Mouse (Mus musculus) B cell, adult (primary cell): ENCODE data around the gene Cers5. TPM values are rescaled to one million over a fixed set of nuclear protein-coding genes. Genes with fewer than 3 reads are reported as not detected.

Experiments
- total RNA-seq: library from RNA; stranded (reverse); gene quantifications from 4 replicates; pipeline ENCODE4 v1.2.4, GENCODE M21; 2023; ENCODE audit not compliant: inconsistent age

Gene Cers5
- 45.6 to 59.0 TPM (median 49.2 TPM) in 4 replicates for total RNA-seq

GRCm38 (mm10) chr15:99772881-99772924 is at the start of gene Cers5:
Gene Cers5, minus strand, starts transcription at chr15:99772885.

GRCm38 (mm10) chr15:99725341-99726155 is 47.1 kb downstream of the Cers5 start, which contains the start of gene Cox14:
Gene Cox14, plus strand, starts transcription at chr15:99725618.

GRCm38 (mm10) chr15:99717386-99718334 is 55.0 kb downstream of the Cers5 start, which contains the start of gene Gpd1:
Gene Gpd1, plus strand, starts transcription at chr15:99717515.

GRCm38 (mm10) chr15:99705440-99706048 is 67.1 kb downstream of the Cers5 start, which contains the start of gene Gm17349:
Gene Gm17349, minus strand, starts transcription at chr15:99705490.

GRCm38 (mm10) chr15:99701999-99702900 is 70.4 kb downstream of the Cers5 start, which contains the start of gene Smarcd1:
Gene Smarcd1, plus strand, starts transcription at chr15:99702129.

Other genes starting within 250 kb of the Cers5 start
- gene Faim2, start 244.7 kb downstream of the Cers5 start, total RNA-seq: not detected in 4 replicates
- gene Aqp2, start 193.8 kb downstream of the Cers5 start, total RNA-seq: not detected in 4 replicates
- gene Aqp5, start 182.1 kb downstream of the Cers5 start, total RNA-seq: not detected in 4 replicates
- not detected in 4 replicates for gene Aqp6, start 171.5 kb downstream of the Cers5 start, total RNA-seq
- 7.3 to 11.3 TPM (median 9.6 TPM) in 4 replicates for gene Racgap1, start 121.2 kb downstream of the Cers5 start, total RNA-seq
- 0.42 to 0.60 TPM (median 0.51 TPM) in 4 replicates for gene Asic1, start 102.5 kb downstream of the Cers5 start, total RNA-seq
- 55.6 to 74.4 TPM (median 65.8 TPM) in 4 replicates for gene Smarcd1, start 70.8 kb downstream of the Cers5 start, total RNA-seq
- gene Gm17349, start 67.4 kb downstream of the Cers5 start, total RNA-seq: 4.0 to 8.8 TPM (median 5.3 TPM) in 4 replicates
- gene Gpd1, start 55.4 kb downstream of the Cers5 start, total RNA-seq: 0.22 to 1.3 TPM (median 0.44 TPM) in 4 replicates
- gene Cox14, start 47.3 kb downstream of the Cers5 start, total RNA-seq: 42.7 to 52.1 TPM (median 49.8 TPM) in 4 replicates
- 0.83 to 1.9 TPM (median 1.7 TPM) in 4 replicates for gene Lima1, start 102.6 kb upstream of the Cers5 start, total RNA-seq
- gene Fam186a, start 194.2 kb upstream of the Cers5 start, total RNA-seq: not detected in 4 replicates
- gene Larp4, start 197.2 kb upstream of the Cers5 start, total RNA-seq: 83.1 to 87.0 TPM (median 85.4 TPM) in 4 replicates